Mouse (Mus musculus): ENCODE data around the gene Plcxd2.

Plcxd2 gene

GRCm38 (mm10) chr16:45937381-45937780 is 72.6 kb downstream of the Plcxd2 start:
- no peak for DNase-seq (ENCODE audit: low spot score)

GRCm38 (mm10) chr16:45936521-45936920 is 73.5 kb downstream of the Plcxd2 start:
- no peak for DNase-seq (ENCODE audit: low spot score)

- no peak for DNase-seq (ENCODE audit: low spot score)
Measured at GRCm38 (mm10) chr16:45935956-45936483, 74.0 kb downstream of the Plcxd2 start.

GRCm38 (mm10) chr16:45934721-45935407 is 75.2 kb downstream of the Plcxd2 start:
- no peak for DNase-seq (ENCODE audit: low spot score)

DNA sequence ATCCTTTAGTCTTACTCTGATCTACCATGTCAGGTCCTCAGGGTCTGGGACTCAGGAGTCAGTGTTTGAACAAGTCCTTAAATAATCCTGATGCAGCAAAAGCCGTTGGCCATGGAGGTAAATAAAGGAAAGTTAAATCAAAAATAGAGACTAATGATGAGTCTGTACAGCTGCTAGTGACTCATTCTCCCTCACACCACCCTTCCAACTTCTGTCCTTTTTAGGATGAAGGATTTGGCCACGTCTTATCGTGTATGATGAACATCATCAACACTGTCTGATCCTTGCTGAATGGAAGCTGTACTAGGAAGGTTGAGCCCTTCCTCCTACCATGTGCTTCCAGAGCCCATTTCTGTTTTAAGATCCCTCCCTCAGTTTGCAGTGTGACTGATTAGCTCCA is 79.7 kb downstream of the Plcxd2 start:
- DNase-seq (ENCODE audit: low spot score) = no peak

- DNase-seq (ENCODE audit: low spot score) = no peak
Measured at GRCm38 (mm10) chr16:45928090-45928489, 81.9 kb downstream of the Plcxd2 start.

GRCm38 (mm10) chr16:45927601-45928000 is 82.4 kb downstream of the Plcxd2 start:
- DNase-seq (ENCODE audit: low spot score) = no peak

- no peak for DNase-seq (ENCODE audit: low spot score)
Measured at GRCm38 (mm10) chr16:45926875-45927274, 83.1 kb downstream of the Plcxd2 start.

DNA sequence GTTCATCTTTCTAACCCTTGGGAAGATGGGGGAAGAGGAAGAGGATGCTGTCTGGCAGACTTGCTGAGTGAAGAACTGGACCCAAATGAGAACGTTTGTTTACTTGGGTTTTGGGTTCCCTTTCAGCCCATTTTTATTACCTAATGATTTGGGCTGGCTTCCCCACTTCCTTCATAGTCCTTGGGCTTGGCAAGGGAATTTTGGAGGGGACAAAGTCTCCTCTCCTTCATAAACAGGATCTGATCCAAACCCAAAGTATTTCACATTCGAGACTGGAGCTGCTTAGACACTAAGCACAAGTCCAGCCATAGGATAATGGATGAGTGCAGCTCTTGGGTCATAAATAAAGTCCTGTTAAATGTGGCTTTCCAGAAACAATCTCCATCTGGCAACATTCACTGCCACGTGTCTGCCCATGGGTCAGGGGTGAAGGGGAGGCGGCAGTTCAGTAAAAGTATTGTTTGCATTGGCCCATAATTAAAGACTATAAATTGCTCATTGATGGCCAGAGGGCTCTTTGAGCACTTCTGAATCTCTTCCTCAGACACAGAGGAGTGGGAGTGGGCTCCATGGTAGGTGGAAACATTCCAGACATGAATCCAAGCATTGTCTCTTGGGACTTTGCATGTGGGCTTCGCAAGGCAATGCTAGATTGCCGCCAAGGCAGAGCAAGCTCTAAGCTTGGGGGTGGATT is 86.1 kb downstream of the Plcxd2 start:
- no peak for DNase-seq (ENCODE audit: low spot score)

DNA sequence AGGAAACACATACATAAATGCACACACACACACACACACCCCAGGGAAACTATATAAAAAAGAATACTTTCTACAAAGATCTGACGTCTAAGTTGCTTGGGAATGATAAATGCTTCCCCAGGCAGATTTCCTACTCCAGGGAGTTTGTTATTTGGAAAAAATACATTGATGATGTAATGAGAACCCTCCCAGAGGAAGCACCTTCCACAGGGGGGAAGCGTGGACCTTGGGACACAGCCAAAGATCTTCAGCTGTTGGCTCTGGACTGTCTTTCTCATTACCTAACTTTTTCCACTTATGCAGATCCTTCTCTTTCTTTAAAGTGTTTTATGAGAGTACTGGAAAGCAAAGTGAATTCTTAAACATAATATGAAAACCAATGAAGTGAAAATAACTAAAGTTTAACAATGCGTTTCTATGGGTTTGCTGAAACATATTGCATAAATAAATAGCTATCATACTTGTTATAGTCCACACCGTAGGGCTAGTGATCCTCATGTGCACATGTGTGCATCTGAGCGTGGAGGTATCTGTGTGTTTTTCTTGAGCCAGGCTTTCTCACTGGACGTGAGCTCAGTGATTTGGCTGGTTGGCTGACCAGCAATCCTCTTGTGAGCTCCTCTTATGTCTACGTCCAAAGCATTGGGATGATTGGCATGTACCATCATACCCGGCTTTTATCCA is 87.3 kb downstream of the Plcxd2 start:
- DNase-seq (ENCODE audit: low spot score) = no peak

- no peak for DNase-seq (ENCODE audit: low spot score)
Measured at GRCm38 (mm10) chr16:45919572-45919971, 90.4 kb downstream of the Plcxd2 start.
